Mouse (Mus musculus) induced T-regulatory cell, adult 2 months (primary cell): Measurements from ENCODE around the gene Iqcf1.
"Not testable (repeated sequence)": the region's sequence is repeated elsewhere in the genome, so short reads cannot be mapped to it uniquely, and the experiment has no call there.

Source experiments
- DNase-seq: peaks from one replicate; pipeline ENCODE4 v3.0.0-alpha.2; 2012; ENCODE audit warnings: low read depth

Gene Iqcf1

GRCm38 (mm10) chr9:106483136-106483535 is 16.6 kb upstream of the Iqcf1 start:
- no peak for DNase-seq

GRCm38 (mm10) chr9:106483606-106484005 is 16.2 kb upstream of the Iqcf1 start:
- no peak for DNase-seq

GRCm38 (mm10) chr9:106485076-106485475 is 14.7 kb upstream of the Iqcf1 start:
- DNase-seq, result no peak

DNA sequence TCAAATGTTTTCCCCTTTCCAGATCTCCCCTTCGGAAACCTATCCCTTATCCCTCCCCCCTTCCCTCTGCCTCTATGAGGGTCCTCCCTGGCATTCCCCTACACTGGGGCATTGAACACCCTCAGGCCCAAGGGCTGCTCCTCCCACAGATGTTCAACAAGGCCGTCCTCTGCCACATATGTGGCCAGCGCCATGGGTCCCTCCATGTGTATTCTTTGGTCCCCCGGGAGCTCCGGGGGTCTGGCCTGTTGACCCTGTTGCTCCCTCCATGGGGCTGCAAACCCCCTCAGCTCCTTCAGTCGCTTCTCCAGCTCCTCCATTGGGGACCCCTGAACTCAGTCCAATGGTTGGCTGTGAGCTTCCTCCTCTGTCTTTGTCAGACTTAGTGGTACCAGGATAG is 12.2 kb upstream of the Iqcf1 start:
- DNase-seq, result not testable (repeated sequence)

GRCm38 (mm10) chr9:106501846-106502245 is 2.1 kb downstream of the Iqcf1 start:
- DNase-seq, result no peak

GRCm38 (mm10) chr9:106504246-106504645 is 4.5 kb downstream of the Iqcf1 start:
- DNase-seq, result no peak

- no peak for DNase-seq
Observed at GRCm38 (mm10) chr9:106509356-106509755, 9.6 kb downstream of the Iqcf1 start.

- no peak for DNase-seq
Observed at GRCm38 (mm10) chr9:106512729-106513450, 13.1 kb downstream of the Iqcf1 start.

- DNase-seq, result no peak
Observed at GRCm38 (mm10) chr9:106513566-106513965, 13.8 kb downstream of the Iqcf1 start.

- DNase-seq, result no peak
Observed at GRCm38 (mm10) chr9:106514273-106514672, 14.5 kb downstream of the Iqcf1 start, which contains the start of gene Iqcf5. Gene Iqcf5, plus strand, starts transcription at chr9:106514573.

DNA sequence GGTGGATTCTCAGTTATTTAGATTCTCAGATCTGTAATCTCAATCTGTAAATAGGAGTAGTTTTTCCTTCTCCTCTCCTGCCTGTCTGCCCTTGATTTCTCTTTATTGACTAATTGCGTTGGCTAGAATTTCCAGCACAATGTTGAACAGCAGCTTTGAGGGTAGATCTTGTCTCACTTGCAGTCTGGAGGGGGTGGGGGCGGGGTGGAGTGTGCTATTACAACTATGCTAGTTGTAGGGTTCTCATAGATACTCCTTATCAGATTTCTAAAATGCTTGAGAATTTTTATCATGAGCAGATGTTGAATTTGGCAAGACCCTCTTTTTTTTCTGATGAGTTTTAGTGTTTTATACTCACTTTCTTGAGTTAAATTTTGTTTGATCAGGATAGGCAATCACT is 19.7 kb downstream of the Iqcf1 start:
- DNase-seq, result no peak

DNA sequence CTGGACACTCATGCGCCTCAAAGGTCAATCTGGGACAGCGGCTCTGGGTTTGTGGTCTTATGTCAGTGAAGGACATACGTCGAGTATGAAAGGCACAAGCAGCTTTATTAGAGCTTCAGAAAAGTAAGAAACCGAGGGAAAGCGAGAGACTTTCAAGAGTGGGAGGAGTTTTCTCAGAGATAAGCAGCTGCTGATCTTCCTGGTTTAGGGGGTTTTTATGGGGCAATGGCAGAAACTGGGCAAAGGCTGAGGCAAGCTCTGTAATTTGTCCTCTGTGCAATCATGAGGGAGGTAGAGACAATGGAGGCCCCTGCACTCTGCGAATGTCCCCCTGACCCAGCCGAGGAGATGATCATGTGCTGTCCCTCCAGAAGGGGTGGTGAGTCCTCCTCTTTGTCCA is 20.1 kb downstream of the Iqcf1 start:
- no peak for DNase-seq

DNA sequence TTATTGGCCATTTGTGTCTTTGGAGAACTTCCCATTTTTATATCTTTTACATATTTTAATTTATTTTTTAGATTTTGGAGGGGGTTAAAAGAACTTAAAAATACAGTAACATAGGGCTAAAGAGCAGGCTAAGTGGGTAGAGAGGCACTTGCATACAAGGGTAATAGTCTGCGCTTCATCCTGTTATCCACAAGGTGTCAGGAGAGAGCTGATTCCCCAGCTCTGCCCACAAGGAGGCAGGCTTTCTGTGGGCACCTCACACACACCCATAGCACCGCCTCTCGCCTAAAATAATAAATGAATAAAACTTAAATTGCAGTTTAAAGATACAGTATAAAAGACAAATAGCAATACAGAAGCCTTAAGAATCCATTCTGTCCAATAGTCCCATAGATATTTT is 32.1 kb downstream of the Iqcf1 start:
- peak; percentile 69 for DNase-seq

- DNase-seq, result no peak
Observed at GRCm38 (mm10) chr9:106534296-106534695, 34.5 kb downstream of the Iqcf1 start.

- DNase-seq, result no peak
Observed at GRCm38 (mm10) chr9:106534975-106535374, 35.2 kb downstream of the Iqcf1 start.
